Mouse (Mus musculus) CH12.LX (cell line): Measurements from ENCODE around the gene Hist3h2a. TPM values are rescaled to one million over a fixed set of nuclear protein-coding genes. Genes with fewer than 3 reads are reported as not detected.

ENCODE experiments used
- DNase-seq: peaks from one replicate; pipeline ENCODE4 v3.0.0-alpha.2; 2013; ENCODE audit errors: extremely low read depth
- H3K27ac ChIP-seq: 2 replicates; pipeline ENCODE4 v1.5.1; 2012; ENCODE audit warnings: low read depth, mild to moderate bottlenecking, control low read depth, moderate library complexity; ENCODE audit not compliant: insufficient read depth
- H3K27me3 ChIP-seq: replicated peaks from 2 replicates; pipeline ENCODE3; 2012; ENCODE audit warnings: inconsistent platforms
- H3K36me3 ChIP-seq, 2 experiments: replicated peaks in 1 of 2; 2 replicates each; pipeline versions ENCODE3 to v1.6.1; 2012; ENCODE audit warnings: inconsistent platforms in 1 of 2, low read length in 1 of 2, mild to moderate bottlenecking in 1 of 2, mixed read lengths in 1 of 2, moderate library complexity in 1 of 2; ENCODE audit not compliant: control insufficient read depth in 1 of 2, insufficient read depth in 1 of 2
- H3K4me1 ChIP-seq, 2 experiments: 2 replicates each; pipeline ENCODE4 v1.6.1; 2012; ENCODE audit warnings: inconsistent platforms in 1 of 2, moderate library complexity in 1 of 2; ENCODE audit not compliant: insufficient read depth in 2 of 2, control insufficient read depth in 1 of 2
- H3K4me2 ChIP-seq: 2 replicates; pipeline ENCODE4 v1.6.1; 2012; ENCODE audit warnings: low read depth, mild to moderate bottlenecking, control low read depth; ENCODE audit not compliant: poor library complexity, insufficient read depth, severe bottlenecking
- H3K4me3 ChIP-seq, 3 experiments: fragments of 150-350 bp in 1 of 3; sonication (generic) in 1 of 3; replicated peaks in 1 of 3; 2 replicates each; pipeline versions ENCODE3 to v1.5.1; 2011 to 2012; ENCODE audit warnings: low read depth in 2 of 3, low read length in 2 of 3, mild to moderate bottlenecking in 2 of 3, moderate library complexity in 2 of 3, control low read depth in 1 of 3, improper control_type of control experiment in 1 of 3, inconsistent platforms in 1 of 3, mixed read lengths in 1 of 3; ENCODE audit not compliant: poor library complexity in 1 of 3
- H3K79me2 ChIP-seq: replicated peaks from 2 replicates; pipeline ENCODE4 v1.6.1; 2012; ENCODE audit warnings: mild to moderate bottlenecking, moderate library complexity; ENCODE audit not compliant: control insufficient read depth, poor library complexity, insufficient read depth, severe bottlenecking; ENCODE audit errors: extremely low read depth
- H3K9ac ChIP-seq: 2 replicates; pipeline ENCODE4 v1.6.1; 2012; ENCODE audit warnings: low read depth, mild to moderate bottlenecking, control low read depth, moderate library complexity; ENCODE audit not compliant: insufficient read depth
- H3K9me3 ChIP-seq: replicated peaks from 2 replicates; pipeline ENCODE3; 2012; ENCODE audit warnings: low read length, inconsistent platforms, mixed read lengths
- BHLHE40 ChIP-seq: IDR thresholded peaks from 2 replicates; pipeline ENCODE4 v1.6.1; 2011; ENCODE audit warnings: mild to moderate bottlenecking, low read depth, low read length, improper control_type of control experiment
- CHD2 ChIP-seq: IDR thresholded peaks from 2 replicates; pipeline ENCODE4 v1.6.1; 2011; ENCODE audit warnings: low read length, improper control_type of control experiment
- CTCF ChIP-seq, 2 experiments: IDR thresholded peaks in 1 of 2; conservative IDR thresholded peaks in 1 of 2; 2 replicates each; pipeline ENCODE4 v1.5.1; 2011 to 2012; ENCODE audit warnings: low read depth in 2 of 2, low read length in 2 of 2, improper control_type of control experiment in 1 of 2, inconsistent platforms in 1 of 2, mild to moderate bottlenecking in 1 of 2, moderate library complexity in 1 of 2
- ELF1 ChIP-seq: IDR thresholded peaks from 2 replicates; pipeline ENCODE4 v1.6.1; 2014; ENCODE audit warnings: low read depth, mild to moderate bottlenecking, inconsistent platforms, low read length, improper control_type of control experiment
- ETS1 ChIP-seq: conservative IDR thresholded peaks from 2 replicates; pipeline ENCODE4 v1.6.1; 2012; ENCODE audit warnings: low read depth, mild to moderate bottlenecking, inconsistent platforms, low read length, improper control_type of control experiment, moderate library complexity
- JUND ChIP-seq: conservative IDR thresholded peaks from 2 replicates; pipeline ENCODE4 v1.6.1; 2011; ENCODE audit warnings: low read depth, low read length, improper control_type of control experiment
- MAFK ChIP-seq: IDR thresholded peaks from 2 replicates; pipeline ENCODE4 v1.6.1; 2011; ENCODE audit warnings: low read length, improper control_type of control experiment; ENCODE audit not compliant: insufficient replicate concordance
- MAX ChIP-seq: IDR thresholded peaks from 2 replicates; pipeline ENCODE4 v1.6.1; 2011; ENCODE audit warnings: low read length, improper control_type of control experiment
- MXI1 ChIP-seq: IDR thresholded peaks from 2 replicates; pipeline ENCODE4 v1.6.1; 2011; ENCODE audit warnings: mild to moderate bottlenecking, low read depth, low read length, improper control_type of control experiment
- PAX5 ChIP-seq: IDR thresholded peaks from 2 replicates; pipeline ENCODE4 v1.6.1; 2012; ENCODE audit warnings: low read length, inconsistent platforms, mixed read lengths
- POLR2A ChIP-seq: IDR thresholded peaks from 2 replicates; pipeline ENCODE4 v1.6.1; 2011; ENCODE audit warnings: low read depth, mild to moderate bottlenecking, improper control_type of control experiment, low read length
- RAD21 ChIP-seq: IDR thresholded peaks from 2 replicates; pipeline ENCODE4 v1.6.1; 2011; ENCODE audit warnings: low read depth, mild to moderate bottlenecking, low read length, improper control_type of control experiment, moderate library complexity
- SIN3A ChIP-seq: IDR thresholded peaks from 2 replicates; pipeline ENCODE4 v1.6.1; 2012; ENCODE audit warnings: low read length, improper control_type of control experiment, inconsistent platforms
- USF2 ChIP-seq: conservative IDR thresholded peaks from 2 replicates; pipeline ENCODE4 v1.6.1; 2011; ENCODE audit warnings: low read depth, low read length, improper control_type of control experiment
- ZNF384 ChIP-seq: IDR thresholded peaks from 2 replicates; pipeline ENCODE4 v1.6.1; 2012; ENCODE audit warnings: low read depth, low read length, improper control_type of control experiment, inconsistent platforms
- dilution Hi-C: fragments of 300-500 bp; cut with MboI; formaldehyde crosslinking; loops from 2 replicates; pipeline ENCODE4 v1.14.3; 2020; ENCODE audit warnings: low sequenced_read_pairs; ENCODE audit not compliant: extremely low pct_unique_long_range_greater_than_20kb, extremely low pct_ligation_motif_present
- in situ Hi-C: fragments of 300-500 bp; cut with MboI; formaldehyde crosslinking; loops from 3 replicates; pipeline ENCODE4 v1.14.3; 2019; ENCODE audit warnings: low sequenced_read_pairs, low pct_ligation_motif_present, low pct_unique_long_range_greater_than_20kb, mixed read lengths
- polyA plus RNA-seq: library from polyadenylated mRNA; unstranded; fragments of >175 nt; gene quantifications from 2 replicates; pipeline ENCODE4 v1.2.1, GENCODE M21; 2012; ENCODE audit warnings: low read depth; ENCODE audit not compliant: insufficient read length
- total RNA-seq, 2 experiments: library from RNA; depleted of rRNA; stranded (reverse); fragments of 300-350 nt in 1 of 2; fragments of >200 nt in 1 of 2; gene quantifications; 2 replicates each; pipeline ENCODE4 v1.2.3; 2012 to 2014

Hist3h2a gene
- total and polyA plus RNA-seq, 3 experiments, result 1.2 to 97.2 (median 6.1) TPM

DNA sequence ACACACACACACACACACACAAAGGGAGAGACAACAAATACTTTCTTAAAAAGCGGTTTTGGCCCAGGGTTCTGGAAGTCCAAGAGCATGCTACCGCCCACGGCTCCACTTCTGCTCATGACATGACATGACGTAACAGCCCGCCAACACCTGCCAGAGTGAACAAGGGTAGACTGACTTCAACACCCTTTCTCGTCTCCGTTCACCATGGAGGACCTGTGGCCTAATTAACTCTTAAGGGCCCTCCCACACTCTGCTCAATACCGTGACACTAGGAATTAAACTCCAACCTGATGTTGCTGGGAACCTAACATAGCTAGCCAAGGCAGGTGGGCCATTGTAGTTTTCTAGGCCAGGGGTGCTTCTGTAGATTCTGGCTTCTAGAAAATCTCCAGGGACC lies 14.5 kb downstream of the Hist3h2a start:
- TF ChIP-seq USF2, result no peak
- TF ChIP-seq ETS1, result no peak
- no peak for TF ChIP-seq CHD2
- no peak for TF ChIP-seq JUND
- H3K4me2 ChIP-seq, result no peak overlapping the region
- peaks cover 28 to 71% of the 10 kb centered on the region in 2 experiments for H3K36me3 ChIP-seq
- H3K9me3 ChIP-seq, result no peaks in the 10 kb centered on the region
- H3K9ac ChIP-seq, result no peak overlapping the region
- H3K4me1 ChIP-seq, result peaks cover 12 to 60% of the 10 kb centered on the region in 2 experiments
- no peak for DNase-seq
- no peak overlapping the region for H3K4me3 ChIP-seq
- dilution Hi-C loops, result no loop called here
- in situ Hi-C loops, result no loop called here
- no peak overlapping the region for H3K27ac ChIP-seq
- H3K79me2 ChIP-seq, result peaks cover 10% of the 10 kb centered on the region
- H3K27me3 ChIP-seq, result no peaks in the 10 kb centered on the region

DNA sequence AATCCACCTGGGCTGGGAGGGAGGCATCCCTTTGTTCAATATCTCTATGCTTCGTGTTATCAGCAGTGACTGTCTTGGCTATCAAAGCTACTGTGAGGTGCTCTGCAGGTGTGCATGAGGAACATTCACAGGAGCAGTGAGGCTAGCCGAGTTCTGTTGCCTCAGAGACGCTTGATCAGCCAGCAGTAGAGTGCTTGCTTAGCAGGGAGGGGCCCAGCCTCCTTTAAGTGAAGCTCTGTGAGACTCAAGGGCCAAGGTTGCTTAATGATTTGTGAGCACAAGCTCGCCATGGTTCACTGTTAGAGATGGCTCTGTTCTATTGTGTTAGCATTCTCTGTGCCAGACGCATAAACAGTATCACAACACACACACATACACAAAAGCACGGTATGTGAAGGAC lies 15.2 kb downstream of the Hist3h2a start:
- Histone ChIP-seq H3K36me3 (peaks cover 28 to 72% of the 10 kb centered on the region in 2 experiments), H3K79me2 (peaks cover 16% of the 10 kb centered on the region), H3K4me3 (no peak overlapping the region), H3K4me1 (peaks cover 12 to 66% of the 10 kb centered on the region in 2 experiments), H3K4me2 (no peak overlapping the region), H3K9ac (no peak overlapping the region), H3K27ac (no peak overlapping the region), H3K27me3 (no peaks in the 10 kb centered on the region), H3K9me3 (no peaks in the 10 kb centered on the region)
- dilution Hi-C loops, result no loop called here
- in situ Hi-C loops, result no loop called here
- no peak for DNase-seq
- TF ChIP-seq MAX (no peak), SIN3A (no peak), MXI1 (no peak), USF2 (no peak), BHLHE40 (no peak), ELF1 (no peak), PAX5 (no peak)

DNA sequence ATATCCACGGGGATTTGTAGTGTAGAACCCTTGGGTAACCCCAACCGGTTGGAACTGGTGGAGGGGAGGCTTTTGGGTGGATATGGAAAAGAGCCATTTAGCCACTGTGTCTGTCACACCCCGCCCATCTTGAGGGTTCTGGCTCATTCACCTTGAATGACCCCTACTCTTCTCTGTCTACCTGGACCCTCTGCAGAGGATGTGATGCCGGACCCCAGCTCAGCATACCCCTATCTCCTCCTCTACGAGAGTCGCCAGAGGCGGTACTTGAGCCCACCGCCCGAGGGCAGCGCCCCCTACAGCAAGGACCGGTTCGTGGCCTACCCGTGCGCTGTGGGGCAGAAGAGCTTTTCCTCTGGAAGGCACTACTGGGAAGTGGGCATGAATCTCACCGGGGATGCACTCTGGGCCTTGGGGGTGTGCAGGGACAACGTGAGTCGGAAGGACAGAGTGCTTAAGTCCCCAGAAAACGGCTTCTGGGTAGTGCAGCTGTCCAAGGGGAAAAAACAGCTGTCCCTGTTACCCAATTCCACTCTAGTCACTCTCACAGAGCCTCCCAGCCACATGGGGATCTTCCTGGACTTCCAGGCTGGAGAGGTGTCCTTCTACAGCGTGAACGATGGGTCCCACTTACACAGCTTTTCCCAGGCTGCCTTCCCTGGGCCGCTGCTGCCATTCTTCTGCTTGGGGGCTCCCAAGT lies 16.5 kb downstream of the Hist3h2a start:
- Histone ChIP-seq H3K9ac (no peak overlapping the region), H3K79me2 (peaks cover 19% of the 10 kb centered on the region), H3K9me3 (no peaks in the 10 kb centered on the region), H3K4me2 (no peak overlapping the region), H3K4me3 (no peak overlapping the region), H3K27ac (peak overlapping the region; percentile 16; the same call in 1 of the 2 replicates), H3K4me1 (peaks cover 14 to 75% of the 10 kb centered on the region in 2 experiments), H3K27me3 (no peaks in the 10 kb centered on the region), H3K36me3 (peaks cover 28 to 74% of the 10 kb centered on the region in 2 experiments)
- no peak for DNase-seq
- in situ Hi-C loops (no loop called here), dilution Hi-C loops (no loop called here)
- TF ChIP-seq ZNF384 (no peak), MAX (no peak), RAD21 (no peak), POLR2A (no peak), MAFK (no peak), CTCF (conservative IDR thresholded peaks at IDR 0.05 in 1 of 2, IDR thresholded peaks at IDR 0.05 in 1 of 2; ENCODE audit: low read depth in 2 of 2, low read length in 2 of 2) (peak in 1 of 2 experiments; percentile 15; a peak in 1 of 4 replicates)
